Mouse (Mus musculus): ENCODE results near the gene Olfr776. TPM values are rescaled to one million over a fixed set of nuclear protein-coding genes. Genes with fewer than 3 reads are reported as not detected.
"Not testable (repeated sequence)": the region's sequence is repeated elsewhere in the genome, so short reads cannot be mapped to it uniquely, and the experiment has no call there.

The Olfr776 gene
- polyA plus RNA-seq (2012; rRNA removed) (not detected in 2 replicates), polyA plus RNA-seq (2014; fragmentation: Nextera tagmentation; extraction: Ambion mirVana) (not detected in 2 replicates)

- H3K4me1 ChIP-seq (ENCODE audit: control insufficient read depth, insufficient read depth, low read length), result no peaks in the 10 kb centered on the region
- no peak within 1 kb of the TSS for H3K27ac ChIP-seq (replicated peaks; ENCODE audit: low read depth, low read length)
- no peak within 1 kb of the TSS for H3K9ac ChIP-seq (ENCODE audit: low read depth, low read length, severe bottlenecking)
- no peaks in the 10 kb centered on the region for H3K27me3 ChIP-seq (ENCODE audit: control insufficient read depth, insufficient read depth, low read length)
- no peak within 1 kb of the TSS for H3K4me2 ChIP-seq (replicated peaks; ENCODE audit: low read depth, low read length, severe bottlenecking)
- no peak for ATAC-seq (ENCODE audit: low FRiP score, low read depth)
- no peaks in the 10 kb centered on the region for H3K9me3 ChIP-seq (ENCODE audit: control insufficient read depth, low read length)
- TF ChIP-seq POLR2A (IDR thresholded peaks at IDR 0.05; ENCODE audit: borderline replicate concordance, extremely low read depth, insufficient read depth, insufficient read length), result no peak
- no peaks in the 10 kb centered on the region for H3K36me3 ChIP-seq (ENCODE audit: control insufficient read depth, insufficient read depth, low read length)
- no peak within 1 kb of the TSS for H3K4me3 ChIP-seq (replicated peaks; ENCODE audit: low read length)
- no peak for DNase-seq (ENCODE audit: low spot score)
Observed at GRCm38 (mm10) chr10:129258827-129259226, at the start of gene Olfr776. Gene Olfr776 (plus strand): TSS chr10:129259127.

GRCm38 (mm10) chr10:129230737-129231136, 28.2 kb upstream of the Olfr776 start:
- H3K4me1 ChIP-seq (ENCODE audit: control insufficient read depth, insufficient read depth, low read length), result no peaks in the 10 kb centered on the region
- TF ChIP-seq POLR2A (IDR thresholded peaks at IDR 0.05; ENCODE audit: borderline replicate concordance, extremely low read depth, insufficient read depth, insufficient read length), result no peak
- ATAC-seq (ENCODE audit: low FRiP score, low read depth) (no peak), DNase-seq (ENCODE audit: low spot score) (no peak)
- WGBS, result 91% methylated on average over 1 of the region's 1 CpGs
- no peak overlapping the region for H3K4me3 ChIP-seq (replicated peaks; ENCODE audit: low read length)
- H3K4me2 ChIP-seq (replicated peaks; ENCODE audit: low read depth, low read length, severe bottlenecking), result no peak overlapping the region
- H3K36me3 ChIP-seq (ENCODE audit: control insufficient read depth, insufficient read depth, low read length), result no peaks in the 10 kb centered on the region
- no peaks in the 10 kb centered on the region for H3K27me3 ChIP-seq (ENCODE audit: control insufficient read depth, insufficient read depth, low read length)
- H3K9ac ChIP-seq (ENCODE audit: low read depth, low read length, severe bottlenecking), result no peak overlapping the region
- no peaks in the 10 kb centered on the region for H3K9me3 ChIP-seq (ENCODE audit: control insufficient read depth, low read length)
- no peak overlapping the region for H3K27ac ChIP-seq (replicated peaks; ENCODE audit: low read depth, low read length)

- Histone ChIP-seq H3K27ac (replicated peaks; ENCODE audit: low read depth, low read length) (no peak within 1 kb of the TSS), H3K4me1 (ENCODE audit: control insufficient read depth, insufficient read depth, low read length) (no peaks in the 10 kb centered on the region), H3K9me3 (ENCODE audit: control insufficient read depth, low read length) (no peaks in the 10 kb centered on the region), H3K36me3 (ENCODE audit: control insufficient read depth, insufficient read depth, low read length) (no peaks in the 10 kb centered on the region), H3K27me3 (ENCODE audit: control insufficient read depth, insufficient read depth, low read length) (no peaks in the 10 kb centered on the region), H3K9ac (ENCODE audit: low read depth, low read length, severe bottlenecking) (no peak within 1 kb of the TSS), H3K4me3 (replicated peaks; ENCODE audit: low read length) (no peak within 1 kb of the TSS), H3K4me2 (replicated peaks; ENCODE audit: low read depth, low read length, severe bottlenecking) (no peak within 1 kb of the TSS)
- no peak for ATAC-seq (ENCODE audit: low FRiP score, low read depth)
- no peak for DNase-seq (ENCODE audit: low spot score)
- 70% methylated on average over 2 of the region's 2 CpGs for WGBS
- TF ChIP-seq POLR2A (IDR thresholded peaks at IDR 0.05; ENCODE audit: borderline replicate concordance, extremely low read depth, insufficient read depth, insufficient read length), result no peak
Observed at GRCm38 (mm10) chr10:129235904-129236303, 23.0 kb upstream of the Olfr776 start, which contains the start of gene Olfr774. Gene Olfr774 (plus strand): TSS chr10:129236204.

GRCm38 (mm10) chr10:129248112-129248511, 10.8 kb upstream of the Olfr776 start, which contains the start of gene Olfr775:
Gene Olfr775 (plus strand): TSS chr10:129248412.
- no peaks in the 10 kb centered on the region for H3K36me3 ChIP-seq (ENCODE audit: control insufficient read depth, insufficient read depth, low read length)
- no peak within 1 kb of the TSS for H3K9ac ChIP-seq (ENCODE audit: low read depth, low read length, severe bottlenecking)
- no peak within 1 kb of the TSS for H3K27ac ChIP-seq (replicated peaks; ENCODE audit: low read depth, low read length)
- H3K4me1 ChIP-seq (ENCODE audit: control insufficient read depth, insufficient read depth, low read length), result no peaks in the 10 kb centered on the region
- no peak for ATAC-seq (ENCODE audit: low FRiP score, low read depth)
- H3K9me3 ChIP-seq (ENCODE audit: control insufficient read depth, low read length), result no peaks in the 10 kb centered on the region
- no peak for DNase-seq (ENCODE audit: low spot score)
- TF ChIP-seq POLR2A (IDR thresholded peaks at IDR 0.05; ENCODE audit: borderline replicate concordance, extremely low read depth, insufficient read depth, insufficient read length), result no peak
- no peak within 1 kb of the TSS for H3K4me3 ChIP-seq (replicated peaks; ENCODE audit: low read length)
- H3K27me3 ChIP-seq (ENCODE audit: control insufficient read depth, insufficient read depth, low read length), result no peaks in the 10 kb centered on the region
- WGBS, result 62% methylated on average over 3 of the region's 3 CpGs
- no peak within 1 kb of the TSS for H3K4me2 ChIP-seq (replicated peaks; ENCODE audit: low read depth, low read length, severe bottlenecking)

GRCm38 (mm10) chr10:129271081-129271535, 12.2 kb downstream of the Olfr776 start, which contains the start of gene Olfr777:
Gene Olfr777 (minus strand): TSS chr10:129271485.
- Histone ChIP-seq H3K4me1 (ENCODE audit: control insufficient read depth, insufficient read depth, low read length) (no peaks in the 10 kb centered on the region), H3K4me3 (replicated peaks; ENCODE audit: low read length) (no peak within 1 kb of the TSS), H3K27me3 (ENCODE audit: control insufficient read depth, insufficient read depth, low read length) (no peaks in the 10 kb centered on the region), H3K27ac (replicated peaks; ENCODE audit: low read depth, low read length) (no peak within 1 kb of the TSS), H3K36me3 (ENCODE audit: control insufficient read depth, insufficient read depth, low read length) (no peaks in the 10 kb centered on the region), H3K9ac (ENCODE audit: low read depth, low read length, severe bottlenecking) (no peak within 1 kb of the TSS), H3K9me3 (ENCODE audit: control insufficient read depth, low read length) (no peaks in the 10 kb centered on the region), H3K4me2 (replicated peaks; ENCODE audit: low read depth, low read length, severe bottlenecking) (no peak within 1 kb of the TSS)
- 90% methylated on average over 2 of the region's 2 CpGs for WGBS
- ATAC-seq (ENCODE audit: low FRiP score, low read depth), result no peak
- TF ChIP-seq POLR2A (IDR thresholded peaks at IDR 0.05; ENCODE audit: borderline replicate concordance, extremely low read depth, insufficient read depth, insufficient read length), result no peak
- DNase-seq (ENCODE audit: low spot score), result no peak

GRCm38 (mm10) chr10:129312973-129313372, 54.0 kb downstream of the Olfr776 start:
- ATAC-seq (ENCODE audit: low FRiP score, low read depth); H3K4me1 ChIP-seq (ENCODE audit: control insufficient read depth, insufficient read depth, low read length); H3K9me3 ChIP-seq (ENCODE audit: control insufficient read depth, low read length); H3K4me3 ChIP-seq (replicated peaks; ENCODE audit: low read length); DNase-seq (ENCODE audit: low spot score); H3K36me3 ChIP-seq (ENCODE audit: control insufficient read depth, insufficient read depth, low read length); H3K27ac ChIP-seq (replicated peaks; ENCODE audit: low read depth, low read length); H3K9ac ChIP-seq (ENCODE audit: low read depth, low read length, severe bottlenecking); H3K27me3 ChIP-seq (ENCODE audit: control insufficient read depth, insufficient read depth, low read length); H3K4me2 ChIP-seq (replicated peaks; ENCODE audit: low read depth, low read length, severe bottlenecking): not testable (repeated sequence)
- WGBS, result 36% methylated on average over 1 of the region's 1 CpGs

- H3K36me3 ChIP-seq (ENCODE audit: control insufficient read depth, insufficient read depth, low read length); H3K4me1 ChIP-seq (ENCODE audit: control insufficient read depth, insufficient read depth, low read length); H3K27me3 ChIP-seq (ENCODE audit: control insufficient read depth, insufficient read depth, low read length); ATAC-seq (ENCODE audit: low FRiP score, low read depth); DNase-seq (ENCODE audit: low spot score); H3K4me2 ChIP-seq (replicated peaks; ENCODE audit: low read depth, low read length, severe bottlenecking); H3K4me3 ChIP-seq (replicated peaks; ENCODE audit: low read length); H3K9me3 ChIP-seq (ENCODE audit: control insufficient read depth, low read length); H3K9ac ChIP-seq (ENCODE audit: low read depth, low read length, severe bottlenecking); H3K27ac ChIP-seq (replicated peaks; ENCODE audit: low read depth, low read length): not testable (repeated sequence)
- WGBS, result no CpG with 5 or more reads among the region's 1 CpGs
Observed at GRCm38 (mm10) chr10:129313521-129313920, 54.6 kb downstream of the Olfr776 start.

Measured in limb, embryonic 14.5 days (tissue).